Mouse (Mus musculus) urinary bladder, adult 18-20 months (tissue): ENCODE measurements at regions not wholly inside any gene's neighbourhood (a gene's known extent, or its start where the extent isn't known, plus 50 kb on each side); places are given as distances from the start of the nearest gene placed in this dataset.

Experiments
- DNase-seq, 2 experiments: peaks; one replicate each; pipeline ENCODE4 v3.0.0; 2022; ENCODE audit warnings: low spot score in 2 of 2, mixed read lengths in 2 of 2

GRCm38 (mm10) chr4:10141238-10141934, 732.9 kb upstream of the 2610301B20Rik start:
- no peak for DNase-seq

- DNase-seq, result no peak
These were observed 724.4 kb upstream of the 2610301B20Rik start for GRCm38 (mm10) chr4:10149911-10150310.

- DNase-seq, result no peak
These were observed 723.8 kb upstream of the 2610301B20Rik start for GRCm38 (mm10) chr4:10150501-10150900.

- no peak for DNase-seq
These were observed 718.5 kb upstream of the 2610301B20Rik start for GRCm38 (mm10) chr4:10155705-10156390.

- DNase-seq, result no peak
These were observed 684.4 kb upstream of the 2610301B20Rik start for GRCm38 (mm10) chr4:10189896-10190295.

- DNase-seq, result no peak
These were observed 676.9 kb upstream of the 2610301B20Rik start for GRCm38 (mm10) chr4:10197245-10197943.

GRCm38 (mm10) chr4:10201835-10202234, 672.5 kb upstream of the 2610301B20Rik start:
- no peak for DNase-seq

GRCm38 (mm10) chr4:10204224-10204623, 670.1 kb upstream of the 2610301B20Rik start:
- DNase-seq, result no peak

- DNase-seq, result no peak
These were observed 664.9 kb upstream of the 2610301B20Rik start for GRCm38 (mm10) chr4:10209324-10209923.

- DNase-seq, result no peak
These were observed 663.0 kb upstream of the 2610301B20Rik start for GRCm38 (mm10) chr4:10211303-10211702.

- DNase-seq, result no peak
These were observed 639.0 kb upstream of the 2610301B20Rik start for GRCm38 (mm10) chr4:10235324-10235723.

- DNase-seq, result no peak
These were observed 632.2 kb upstream of the 2610301B20Rik start for GRCm38 (mm10) chr4:10242117-10242516.

GRCm38 (mm10) chr4:10242909-10243308, 631.4 kb upstream of the 2610301B20Rik start:
- DNase-seq, result no peak

GRCm38 (mm10) chr4:10254029-10254690, 620.1 kb upstream of the 2610301B20Rik start:
- DNase-seq, result no peak

- no peak for DNase-seq
These were observed 616.8 kb upstream of the 2610301B20Rik start for GRCm38 (mm10) chr4:10257537-10257936.

- DNase-seq, result no peak
These were observed 613.9 kb upstream of the 2610301B20Rik start for GRCm38 (mm10) chr4:10260351-10260750.

- DNase-seq, result no peak
These were observed 608.4 kb upstream of the 2610301B20Rik start for GRCm38 (mm10) chr4:10265942-10266341.

GRCm38 (mm10) chr4:10285562-10285961, 588.7 kb upstream of the 2610301B20Rik start:
- DNase-seq, result no peak

GRCm38 (mm10) chr4:10290326-10290725, 584.0 kb upstream of the 2610301B20Rik start:
- DNase-seq, result no peak

- DNase-seq, result no peak
These were observed 579.2 kb upstream of the 2610301B20Rik start for GRCm38 (mm10) chr4:10295012-10295530.

GRCm38 (mm10) chr4:10296220-10296619, 578.1 kb upstream of the 2610301B20Rik start:
- no peak for DNase-seq
